Mouse (Mus musculus) midbrain, postnatal 0 days (tissue): Measurements from ENCODE around the gene Ffar3. TPM values are rescaled to one million over a fixed set of nuclear protein-coding genes. Genes with fewer than 3 reads are reported as not detected.

ENCODE experiments used
- ATAC-seq: fragments of 200-750 bp; cut with Nextera tagmentation; 2 replicates; pipeline ENCODE4 v1.8.0; 2017; ENCODE audit warnings: moderate number of reproducible peaks, mild to moderate bottlenecking, moderate TSS enrichment, moderate library complexity; ENCODE audit not compliant: low FRiP score
- DNase-seq: peaks from one replicate; pipeline ENCODE4 v3.0.0-alpha.2; 2015; ENCODE audit warnings: low spot score
- H3K27ac ChIP-seq: fragments of 300-500 bp; sonication (generic); 2 replicates; pipeline ENCODE4 v1.5.1; 2014; ENCODE audit warnings: low read depth, mild to moderate bottlenecking, low read length, mixed read lengths
- H3K27me3 ChIP-seq: fragments of 300-500 bp; sonication (generic); 2 replicates; pipeline ENCODE4 v1.6.1; 2014; ENCODE audit warnings: low read length, control low read depth, mixed read lengths; ENCODE audit not compliant: insufficient read depth
- H3K36me3 ChIP-seq: fragments of 300-500 bp; sonication (generic); 2 replicates; pipeline ENCODE4 v1.6.1; 2014; ENCODE audit warnings: low read length, control low read depth, mixed read lengths; ENCODE audit not compliant: insufficient read depth
- H3K4me1 ChIP-seq: fragments of 300-500 bp; sonication (generic); 2 replicates; pipeline ENCODE4 v1.6.1; 2014; ENCODE audit warnings: mild to moderate bottlenecking, control low read depth, antibody characterized with exemption, low read length, mixed read lengths; ENCODE audit not compliant: insufficient read depth
- H3K4me2 ChIP-seq: fragments of 300-500 bp; sonication (generic); 2 replicates; pipeline ENCODE4 v1.6.1; 2014; ENCODE audit warnings: low read depth, mild to moderate bottlenecking, low read length, mixed read lengths; ENCODE audit not compliant: poor library complexity, severe bottlenecking
- H3K4me3 ChIP-seq: fragments of 300-500 bp; sonication (generic); 2 replicates; pipeline ENCODE4 v1.5.1; 2014; ENCODE audit warnings: low read depth, mild to moderate bottlenecking, low read length, moderate library complexity
- H3K9ac ChIP-seq: fragments of 300-500 bp; sonication (generic); replicated peaks from 2 replicates; pipeline ENCODE4 v1.6.1; 2014; ENCODE audit warnings: mild to moderate bottlenecking, low read length, moderate library complexity, mixed read lengths; ENCODE audit not compliant: poor library complexity, severe bottlenecking
- H3K9me3 ChIP-seq: fragments of 300-500 bp; sonication (generic); 2 replicates; pipeline ENCODE4 v1.6.1; 2016; ENCODE audit warnings: low read length, control low read depth
- CTCF ChIP-seq: IDR thresholded peaks from 2 replicates; pipeline ENCODE4 v1.5.1; 2016; ENCODE audit warnings: antibody characterized with exemption, mild to moderate bottlenecking
- WGBS: fragments of 180-500 bp; shearing (Covaris S2); extraction: QIAGEN DNeasy Blood & Tissue Kit; methylation state at CpG from one replicate; pipeline ENCODE4 v1.1.7; 2014; 5-methylcytosine and 5-hydroxymethylcytosine counted together
- polyA plus RNA-seq: library from polyadenylated mRNA; unstranded; fragments of >200 nt; fragmentation: Nextera tagmentation; extraction: Ambion mirVana; gene quantifications from 2 replicates; pipeline ENCODE4 v1.2.1, GENCODE M21; 2015
- total RNA-seq: library from RNA; depleted of rRNA; stranded (reverse); fragments of >200 nt; gene quantifications from 2 replicates; pipeline ENCODE4 v1.2.3, GENCODE M21; 2014

Gene Ffar3
- total and polyA plus RNA-seq, 2 experiments from 2014 or later = not detected

DNA sequence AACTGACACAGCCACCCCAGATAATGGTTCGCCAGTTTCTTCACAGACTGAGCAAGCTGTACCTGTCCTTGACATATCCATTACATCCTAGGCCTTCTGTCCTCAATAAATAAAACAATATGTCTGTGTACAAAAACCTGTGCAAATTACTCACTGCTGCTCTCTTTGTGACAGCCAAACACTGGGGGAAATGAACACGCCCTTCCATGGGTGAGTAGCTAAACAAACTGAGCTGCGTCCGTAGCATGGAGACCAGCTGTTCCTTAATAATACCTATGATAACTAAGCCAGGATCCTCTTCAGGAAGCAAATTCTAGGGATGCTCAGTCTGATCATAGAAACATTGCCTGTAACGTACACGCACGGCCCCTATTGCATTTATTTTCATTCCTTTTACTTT, 32.8 kb upstream of the Ffar3 start:
- ATAC-seq (no peak), DNase-seq (no peak)
- Histone ChIP-seq H3K9me3 (no peaks in the 10 kb centered on the region), H3K4me3 (no peak overlapping the region), H3K4me2 (no peak overlapping the region), H3K9ac (no peak overlapping the region), H3K4me1 (no peaks in the 10 kb centered on the region), H3K27me3 (no peaks in the 10 kb centered on the region), H3K36me3 (no peaks in the 10 kb centered on the region), H3K27ac (no peak overlapping the region)
- TF ChIP-seq CTCF = no peak
- 80% methylated on average over 7 of the region's 7 CpGs for WGBS

DNA sequence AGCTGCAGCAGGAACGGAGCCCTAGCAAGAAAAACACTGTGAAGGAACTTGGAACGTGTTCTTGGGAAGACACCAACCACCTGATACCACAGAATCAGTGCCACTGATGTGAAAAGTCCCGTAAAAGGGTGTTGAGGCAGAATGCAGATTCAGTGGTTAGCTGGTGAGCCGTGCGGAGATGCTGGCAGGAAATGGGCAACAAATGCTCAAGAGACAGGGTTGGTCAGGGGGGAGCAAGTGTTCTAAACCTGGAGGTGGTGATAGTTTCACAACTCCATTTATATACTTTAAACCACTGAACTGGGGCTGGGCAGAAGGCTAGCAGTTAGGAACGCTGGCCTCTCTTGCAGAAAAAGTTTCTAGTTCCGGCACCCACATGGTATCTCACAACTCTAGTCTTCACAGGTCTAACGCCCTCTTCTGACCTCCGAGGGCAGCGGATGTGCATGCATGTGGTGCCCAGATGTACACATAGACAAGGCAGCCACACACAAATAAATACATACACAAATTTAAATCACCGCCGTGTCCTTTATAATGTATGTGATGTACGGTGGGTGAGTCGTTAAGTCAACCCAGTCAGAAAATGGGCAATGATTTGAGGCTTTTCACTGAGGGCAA, 31.7 kb upstream of the Ffar3 start:
- ATAC-seq = no peak
- no peaks in the 10 kb centered on the region for H3K36me3 ChIP-seq
- no peak for DNase-seq

DNA sequence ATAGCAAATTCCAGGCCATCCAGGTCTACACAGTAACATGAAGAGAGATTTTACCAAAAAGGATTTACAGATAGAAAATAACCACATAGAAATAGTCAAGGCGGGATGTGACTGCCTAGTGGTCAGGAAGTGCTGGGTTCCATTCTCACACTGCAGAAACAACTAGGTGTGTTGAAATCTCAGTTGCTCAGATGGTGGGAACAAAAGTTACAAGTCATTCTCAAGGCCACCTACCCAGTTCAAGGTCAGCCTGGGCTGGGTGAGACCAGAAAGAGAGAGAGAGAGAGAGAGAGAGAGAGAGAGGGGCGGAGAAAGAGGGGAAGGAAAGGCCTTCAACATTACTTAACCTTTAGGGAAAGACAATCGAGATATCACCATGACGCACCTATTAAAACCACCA, 30.9 kb upstream of the Ffar3 start:
- H3K4me1 ChIP-seq = no peaks in the 10 kb centered on the region
- 74% methylated on average over 4 of the region's 4 CpGs for WGBS
- no peak for DNase-seq
- H3K9ac ChIP-seq = no peak overlapping the region
- no peak overlapping the region for H3K4me2 ChIP-seq
- H3K27me3 ChIP-seq = no peaks in the 10 kb centered on the region
- no peak overlapping the region for H3K27ac ChIP-seq
- no peak for ATAC-seq
- H3K4me3 ChIP-seq = no peak overlapping the region
- no peaks in the 10 kb centered on the region for H3K9me3 ChIP-seq
- no peaks in the 10 kb centered on the region for H3K36me3 ChIP-seq
- no peak for TF ChIP-seq CTCF

More for the DNA sequence above, 31.7 kb upstream of the Ffar3 start:
- TF ChIP-seq CTCF = no peak
- H3K27me3 ChIP-seq = no peaks in the 10 kb centered on the region
- no peaks in the 10 kb centered on the region for H3K4me1 ChIP-seq
- no peak overlapping the region for H3K4me3 ChIP-seq
- no peak overlapping the region for H3K9ac ChIP-seq
- 87% methylated on average over 14 of the region's 14 CpGs for WGBS
- no peaks in the 10 kb centered on the region for H3K9me3 ChIP-seq
- no peak overlapping the region for H3K4me2 ChIP-seq
- no peak overlapping the region for H3K27ac ChIP-seq

DNA sequence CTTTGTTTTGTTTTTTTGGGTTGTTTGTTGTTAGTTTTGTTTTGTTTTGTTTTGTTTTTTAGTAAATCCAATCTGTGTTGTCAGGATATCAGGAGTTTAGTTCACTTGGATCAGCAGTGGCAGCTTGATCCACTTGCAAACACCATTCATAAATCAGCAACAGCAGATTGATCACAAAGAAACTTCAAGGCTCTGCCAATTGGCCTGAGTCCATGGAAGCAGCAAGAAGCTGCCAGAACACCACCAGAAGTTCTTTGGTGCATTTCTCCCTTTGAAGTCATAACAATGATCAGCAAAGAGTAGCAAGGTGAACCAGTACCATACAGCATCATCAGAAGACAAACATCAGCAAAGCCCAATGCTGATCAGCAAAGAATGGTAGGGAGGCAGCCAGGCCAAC, 28.1 kb upstream of the Ffar3 start:
- TF ChIP-seq CTCF = no peak
- ATAC-seq = no peak
- DNase-seq = no peak

DNA sequence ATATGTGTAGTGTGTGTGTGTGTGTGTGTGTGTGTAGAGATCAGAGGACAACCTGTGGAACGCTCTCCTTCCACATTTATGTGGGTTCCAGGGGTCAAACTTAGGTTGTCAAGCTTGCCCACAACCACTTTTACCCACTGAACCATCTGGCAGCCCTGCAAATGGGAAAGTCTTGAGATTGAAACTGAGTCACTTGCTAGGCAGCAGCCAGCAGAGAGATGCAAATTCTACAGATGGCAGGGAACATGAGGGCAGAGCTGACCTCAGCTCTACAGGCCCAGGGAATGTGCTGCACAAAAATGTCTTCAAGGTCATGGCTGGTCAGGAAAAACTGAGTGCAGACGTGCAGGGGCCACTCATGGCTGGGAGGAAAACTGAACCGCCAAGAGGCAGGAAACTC, 25.4 kb upstream of the Ffar3 start:
- ATAC-seq = no peak
- Histone ChIP-seq H3K9ac (no peak overlapping the region), H3K4me1 (no peaks in the 10 kb centered on the region), H3K27me3 (no peaks in the 10 kb centered on the region), H3K27ac (no peak overlapping the region), H3K36me3 (no peaks in the 10 kb centered on the region), H3K4me2 (no peak overlapping the region), H3K4me3 (no peak overlapping the region), H3K9me3 (no peaks in the 10 kb centered on the region)
- WGBS = 86% methylated on average over 3 of the region's 3 CpGs
- no peak for DNase-seq
- TF ChIP-seq CTCF = no peak

More for the DNA sequence above, 28.1 kb upstream of the Ffar3 start:
- Histone ChIP-seq H3K36me3 (no peaks in the 10 kb centered on the region), H3K27me3 (no peaks in the 10 kb centered on the region), H3K9me3 (no peaks in the 10 kb centered on the region), H3K4me3 (no peak overlapping the region), H3K4me2 (no peak overlapping the region), H3K9ac (no peak overlapping the region), H3K4me1 (no peaks in the 10 kb centered on the region), H3K27ac (no peak overlapping the region)

DNA sequence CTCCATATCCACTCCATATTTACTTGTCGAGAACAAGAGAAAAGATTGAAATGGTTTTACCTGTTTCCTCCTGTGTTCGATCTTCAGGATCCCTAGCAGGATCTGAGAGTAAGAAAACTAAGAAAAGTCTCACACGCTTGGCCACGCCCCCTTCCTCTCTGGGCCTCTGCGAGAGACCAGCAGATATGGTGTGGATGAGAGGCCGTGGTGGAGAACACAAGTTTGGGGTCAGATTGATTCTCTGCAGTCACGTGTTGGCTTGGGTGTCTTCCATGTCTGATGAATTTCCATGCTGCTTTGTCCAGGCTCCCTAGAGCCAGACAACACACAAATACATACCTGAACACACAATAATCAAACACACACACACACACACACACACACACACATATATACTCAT, 24.2 kb upstream of the Ffar3 start, which contains the start of gene Cd22:
Gene Cd22, minus strand, starts transcription at position 167 of the 400 bp plus-strand sequence.
- WGBS = 74% methylated on average over 7 of the region's 7 CpGs
- H3K27ac ChIP-seq = no peak within 1 kb of the TSS
- H3K27me3 ChIP-seq = no peaks in the 10 kb centered on the region
- H3K9me3 ChIP-seq = no peaks in the 10 kb centered on the region
- H3K4me2 ChIP-seq = no peak within 1 kb of the TSS
- DNase-seq (no peak), ATAC-seq (no peak)
- no peaks in the 10 kb centered on the region for H3K4me1 ChIP-seq
- H3K4me3 ChIP-seq = no peak within 1 kb of the TSS
- H3K36me3 ChIP-seq = no peaks in the 10 kb centered on the region
- no peak within 1 kb of the TSS for H3K9ac ChIP-seq
- TF ChIP-seq CTCF = no peak
